In the genomic region with DNA sequence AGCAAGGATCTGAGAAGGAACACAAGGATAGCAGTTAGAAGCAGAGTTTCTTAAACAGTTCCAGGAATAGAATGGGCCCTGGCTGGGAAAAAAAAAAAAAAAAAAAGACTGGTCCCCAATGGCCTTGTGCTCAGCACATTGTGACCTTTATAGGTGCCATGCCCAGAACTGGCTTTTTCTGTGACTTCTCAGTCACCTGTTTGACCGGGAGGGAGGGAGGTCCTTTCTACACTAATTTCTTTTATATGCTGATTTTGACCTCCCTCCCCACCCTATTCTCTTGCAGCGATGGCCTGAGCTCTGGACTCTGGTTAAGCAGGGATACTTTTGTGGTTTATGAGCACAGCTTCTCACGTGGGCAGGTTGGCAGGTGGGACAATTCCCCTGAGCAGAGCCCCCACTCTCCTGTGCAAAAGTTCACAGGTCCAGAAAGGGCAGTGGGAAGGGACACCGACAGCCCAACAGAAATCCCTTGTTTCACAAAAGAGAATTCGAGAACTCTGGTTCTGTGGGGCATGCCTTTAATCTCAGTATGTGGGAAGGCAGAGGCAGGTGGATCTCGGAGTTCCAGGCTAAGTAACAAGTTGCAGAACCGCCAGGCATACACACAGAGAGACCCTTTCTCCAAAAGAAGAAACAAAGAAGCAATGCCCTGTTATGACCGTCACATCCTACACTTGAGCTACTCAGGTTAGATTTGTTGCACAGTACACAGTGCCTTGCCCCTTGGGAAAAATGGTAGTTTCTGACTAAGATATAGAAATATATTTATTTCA, we compare ENCODE assay signal across 22 mouse cellular contexts. TPM values are rescaled to one million over a fixed set of nuclear protein-coding genes. Genes with fewer than 3 reads are reported as not detected.
DNase-seq lines count a peak whose midpoint lies in the region; ATAC-seq lines count a peak whose summit lies in the region.
"Had no signal": no experiment of that assay in that cellular context is flagged by ENCODE, and none has a peak within 500 bp of the region (broad histone marks: within the 10 kb centered on the region; RNA-seq: fewer than 3 reads in every experiment).

No protein-coding gene starts in this region.

- peak; percentile 12 for ATAC-seq in intestine, embryonic 15.5 days
- no peak for ATAC-seq in hindbrain, embryonic 12.5 days (ENCODE audit: low FRiP score)
- ATAC-seq: activated CD4-positive, CD25-positive, alpha-beta regulatory T cell, adult 4 months; CD4-positive, CD25-positive, alpha-beta regulatory T cell, adult 4 months; forebrain, embryonic 15.5 days; hindbrain, embryonic 16.5 days; inflammation-experienced regulatory T-cells, adult 6 months had no signal

- no peak overlapping the region for H3K4me3 ChIP-seq in intestine, embryonic 15.5 days (replicated peaks)
- H3K4me3 ChIP-seq in hindbrain, embryonic 12.5 days: no peak overlapping the region
- H3K4me3 ChIP-seq: embryonic facial prominence, embryonic 12.5 days; forebrain, embryonic 15.5 days; heart, embryonic 12.5 days had no signal

- 69% methylated on average over 8 of the region's 8 CpGs for WGBS in intestine, embryonic 15.5 days
- 71% methylated on average over 8 of the region's 8 CpGs for WGBS in hindbrain, embryonic 12.5 days

- H3K4me1 ChIP-seq in intestine, embryonic 15.5 days (replicated peaks): no peaks in the 10 kb centered on the region
- H3K4me1 ChIP-seq in hindbrain, embryonic 12.5 days: no peaks in the 10 kb centered on the region

- peak; percentile 74 for DNase-seq in heart, adult 11 months
- DNase-seq in heart, postnatal 25 days (ENCODE audit: low spot score): no peak
- DNase-seq in ES-CJ7 (ENCODE audit: low read depth, low spot score): peak; percentile 88
- no peak for DNase-seq in kidney, adult 11 months
- no peak for DNase-seq in kidney, postnatal 36 days
- DNase-seq: adrenal gland, postnatal 14 days; B cell, adult 2 months; cerebellum, adult 11-12 months; cerebellum, adult 9-10 months; cerebellum, postnatal 25 days; gastrocnemius, postnatal 10 days; heart, postnatal 36 days had no signal

- H3K36me3 ChIP-seq in intestine, embryonic 15.5 days: no peaks in the 10 kb centered on the region
- H3K36me3 ChIP-seq in hindbrain, embryonic 12.5 days: no peaks in the 10 kb centered on the region
- H3K36me3 ChIP-seq: embryonic facial prominence, embryonic 12.5 days; forebrain, embryonic 15.5 days; G1E; heart, embryonic 12.5 days had no signal

- no peak overlapping the region for H3K9ac ChIP-seq in intestine, embryonic 15.5 days
- H3K9ac ChIP-seq in hindbrain, embryonic 12.5 days: no peak overlapping the region
- H3K9ac ChIP-seq: embryonic facial prominence, embryonic 12.5 days; forebrain, embryonic 15.5 days; heart, embryonic 12.5 days had no signal

- H3K9me3 ChIP-seq in intestine, embryonic 15.5 days: no peaks in the 10 kb centered on the region
- no peaks in the 10 kb centered on the region for H3K9me3 ChIP-seq in hindbrain, embryonic 12.5 days (replicated peaks)
- H3K9me3 ChIP-seq: embryonic facial prominence, embryonic 12.5 days; forebrain, embryonic 15.5 days; G1E; heart, embryonic 12.5 days had no signal

- H3K4me2 ChIP-seq in intestine, embryonic 15.5 days (replicated peaks): no peak overlapping the region
- no peak overlapping the region for H3K4me2 ChIP-seq in hindbrain, embryonic 12.5 days (replicated peaks)
- H3K4me2 ChIP-seq: embryonic facial prominence, embryonic 12.5 days; forebrain, embryonic 15.5 days; heart, embryonic 12.5 days had no signal

- H3K27me3 ChIP-seq in intestine, embryonic 15.5 days (replicated peaks): no peaks in the 10 kb centered on the region; the same call in 1 of the 2 replicates
- H3K27me3 ChIP-seq in hindbrain, embryonic 12.5 days: no peaks in the 10 kb centered on the region
- H3K27me3 ChIP-seq: embryonic facial prominence, embryonic 12.5 days; forebrain, embryonic 15.5 days; heart, embryonic 12.5 days had no signal

- H3K27ac ChIP-seq in intestine, embryonic 15.5 days: no peak overlapping the region
- H3K27ac ChIP-seq in hindbrain, embryonic 12.5 days: no peak overlapping the region
- H3K27ac ChIP-seq: embryonic facial prominence, embryonic 12.5 days; forebrain, embryonic 15.5 days had no signal

- intact Hi-C loops in heart, postnatal 25 days (cut with DNase I): loop anchor here (5.0 kb wide), 1 partner anchor 43 kb away; no protein-coding TSS in a partner anchor

RNA-seq across cellular contexts. Expression of a gene that starts 50.3 kb away (rescaled TPM):
- total RNA-seq in heart, postnatal 25 days (2021): 10 to 100 TPM; 38.5 to 43.3 TPM
- 14.1 and 14.4 TPM in 2 replicates for polyA plus RNA-seq in intestine, embryonic 15.5 days (2015; fragmentation: Nextera tagmentation; extraction: Ambion mirVana)
- polyA plus RNA-seq in hindbrain, embryonic 12.5 days (2016; fragmentation: Nextera tagmentation; extraction: Ambion mirVana): 28.2 and 33.3 TPM in 2 replicates

Comparison
In these comparisons a context has a peak if more than half of its experiments do, and no peak if none do; other contexts are left out.
1. DNase-seq: peak in heart, adult 11 months (single experiment) and ES-CJ7 (single experiment); none in heart, postnatal 25 days (single experiment), kidney, adult 11 months (single experiment) and kidney, postnatal 36 days (0 of 2).